Mouse (Mus musculus): ENCODE results near the gene Prpf6. TPM values are rescaled to one million over a fixed set of nuclear protein-coding genes. Genes with fewer than 3 reads are reported as not detected.

Prpf6 gene
- polyA plus RNA-seq, 1 experiment from 2014 or later, result 23.8 TPM

- Histone ChIP-seq H3K4me2 (peak overlapping the region; percentile 98), H3K4me1 (replicated peaks) (peaks cover 70% of the 10 kb centered on the region), H3K27ac (replicated peaks) (peak overlapping the region; percentile 94), H3K27me3 (no peaks in the 10 kb centered on the region), H3K4me3 (replicated peaks) (peak overlapping the region; percentile 77), H3K9me3 (replicated peaks) (no peaks in the 10 kb centered on the region), H3K9ac (peak overlapping the region; percentile 76), H3K36me3 (replicated peaks) (peaks cover 5% of the 10 kb centered on the region)
- WGBS (ENCODE audit: insufficient replicate concordance), result 77% methylated on average over 5 of the region's 5 CpGs
- no peak for ATAC-seq (ENCODE audit: insufficient read depth)
Measured at GRCm38 (mm10) chr2:181580131-181580772, 11.4 kb upstream of the Prpf6 start.

GRCm38 (mm10) chr2:181581016-181581401 lies 10.7 kb upstream of the Prpf6 start:
- H3K27me3 ChIP-seq, result no peaks in the 10 kb centered on the region
- peaks cover 13% of the 10 kb centered on the region for H3K36me3 ChIP-seq (replicated peaks)
- peak overlapping the region; percentile 77 for H3K4me3 ChIP-seq (replicated peaks)
- H3K9ac ChIP-seq, result peak overlapping the region; percentile 76
- H3K4me1 ChIP-seq (replicated peaks), result peaks cover 65% of the 10 kb centered on the region
- peak; percentile 74 for ATAC-seq (ENCODE audit: insufficient read depth)
- under 1% methylated on average over 11 of the region's 11 CpGs for WGBS (ENCODE audit: insufficient replicate concordance)
- H3K4me2 ChIP-seq, result peak overlapping the region; percentile 98
- H3K27ac ChIP-seq (replicated peaks), result peak overlapping the region; percentile 94
- no peaks in the 10 kb centered on the region for H3K9me3 ChIP-seq (replicated peaks)

GRCm38 (mm10) chr2:181581402-181582120 lies 10.1 kb upstream of the Prpf6 start:
- no peaks in the 10 kb centered on the region for H3K9me3 ChIP-seq (replicated peaks)
- peak; percentile 72 for ATAC-seq (ENCODE audit: insufficient read depth)
- H3K9ac ChIP-seq, result peak overlapping the region; percentile 76
- peak overlapping the region; percentile 94 for H3K27ac ChIP-seq (replicated peaks)
- WGBS (ENCODE audit: insufficient replicate concordance), result under 1% methylated on average over 49 of the region's 49 CpGs
- peak overlapping the region; percentile 98 for H3K4me2 ChIP-seq
- no peaks in the 10 kb centered on the region for H3K27me3 ChIP-seq
- peak overlapping the region; percentile 77 for H3K4me3 ChIP-seq (replicated peaks)
- peaks cover 18% of the 10 kb centered on the region for H3K36me3 ChIP-seq (replicated peaks)
- H3K4me1 ChIP-seq (replicated peaks), result peaks cover 59% of the 10 kb centered on the region

GRCm38 (mm10) chr2:181582358-181582757 lies 9.3 kb upstream of the Prpf6 start:
- WGBS (ENCODE audit: insufficient replicate concordance), result 76% methylated on average over 2 of the region's 2 CpGs
- peak overlapping the region; percentile 98 for H3K4me2 ChIP-seq
- ATAC-seq (ENCODE audit: insufficient read depth), result no peak
- H3K27me3 ChIP-seq, result no peaks in the 10 kb centered on the region
- peak overlapping the region; percentile 94 for H3K27ac ChIP-seq (replicated peaks)
- H3K9ac ChIP-seq, result no peak overlapping the region
- no peaks in the 10 kb centered on the region for H3K9me3 ChIP-seq (replicated peaks)
- peaks cover 51% of the 10 kb centered on the region for H3K4me1 ChIP-seq (replicated peaks)
- H3K36me3 ChIP-seq (replicated peaks), result peaks cover 26% of the 10 kb centered on the region
- peak overlapping the region; percentile 77 for H3K4me3 ChIP-seq (replicated peaks)

GRCm38 (mm10) chr2:181582939-181583338 lies 8.7 kb upstream of the Prpf6 start:
- H3K4me3 ChIP-seq (replicated peaks), result no peak overlapping the region
- H3K27me3 ChIP-seq, result no peaks in the 10 kb centered on the region
- no peak for ATAC-seq (ENCODE audit: insufficient read depth)
- H3K9ac ChIP-seq, result no peak overlapping the region
- 63% methylated on average over 1 of the region's 1 CpGs for WGBS (ENCODE audit: insufficient replicate concordance)
- peak overlapping the region; percentile 94; the same call in 1 of the 2 replicates for H3K27ac ChIP-seq (replicated peaks)
- no peak overlapping the region for H3K4me2 ChIP-seq
- H3K36me3 ChIP-seq (replicated peaks), result peaks cover 30% of the 10 kb centered on the region
- H3K9me3 ChIP-seq (replicated peaks), result no peaks in the 10 kb centered on the region
- H3K4me1 ChIP-seq (replicated peaks), result peaks cover 45% of the 10 kb centered on the region

- H3K9me3 ChIP-seq (replicated peaks), result no peaks in the 10 kb centered on the region
- H3K4me2 ChIP-seq, result no peak overlapping the region
- no peaks in the 10 kb centered on the region for H3K27me3 ChIP-seq
- WGBS (ENCODE audit: insufficient replicate concordance), result 58% methylated on average over 3 of the region's 3 CpGs
- H3K27ac ChIP-seq (replicated peaks), result no peak overlapping the region
- no peak for ATAC-seq (ENCODE audit: insufficient read depth)
- no peak overlapping the region for H3K4me3 ChIP-seq (replicated peaks)
- H3K4me1 ChIP-seq (replicated peaks), result peaks cover 38% of the 10 kb centered on the region
- H3K36me3 ChIP-seq (replicated peaks), result peaks cover 38% of the 10 kb centered on the region
- H3K9ac ChIP-seq, result no peak overlapping the region
Measured at GRCm38 (mm10) chr2:181583460-181584257, 8.0 kb upstream of the Prpf6 start.

GRCm38 (mm10) chr2:181584411-181584942 lies 7.2 kb upstream of the Prpf6 start, which contains the start of gene Uckl1:
TSS of gene Uckl1 (minus strand) at chr2:181584892.
- Histone ChIP-seq H3K4me3 (replicated peaks) (no peak within 1 kb of the TSS), H3K9me3 (replicated peaks) (no peaks in the 10 kb centered on the region), H3K36me3 (replicated peaks) (peaks cover 46% of the 10 kb centered on the region), H3K9ac (no peak within 1 kb of the TSS), H3K27ac (replicated peaks) (no peak within 1 kb of the TSS), H3K4me1 (replicated peaks) (peaks cover 30% of the 10 kb centered on the region), H3K27me3 (no peaks in the 10 kb centered on the region), H3K4me2 (no peak within 1 kb of the TSS)
- WGBS (ENCODE audit: insufficient replicate concordance), result 70% methylated on average over 4 of the region's 4 CpGs
- ATAC-seq (ENCODE audit: insufficient read depth), result no peak

GRCm38 (mm10) chr2:181585506-181585905 lies 6.2 kb upstream of the Prpf6 start:
- 65% methylated on average over 5 of the region's 5 CpGs for WGBS (ENCODE audit: insufficient replicate concordance)
- H3K4me1 ChIP-seq (replicated peaks), result peaks cover 28% of the 10 kb centered on the region
- H3K4me2 ChIP-seq, result no peak overlapping the region
- no peak overlapping the region for H3K9ac ChIP-seq
- no peaks in the 10 kb centered on the region for H3K27me3 ChIP-seq
- H3K36me3 ChIP-seq (replicated peaks), result peaks cover 56% of the 10 kb centered on the region
- no peaks in the 10 kb centered on the region for H3K9me3 ChIP-seq (replicated peaks)
- H3K27ac ChIP-seq (replicated peaks), result no peak overlapping the region
- no peak overlapping the region for H3K4me3 ChIP-seq (replicated peaks)
- no peak for ATAC-seq (ENCODE audit: insufficient read depth)

GRCm38 (mm10) chr2:181586124-181586523 lies 5.5 kb upstream of the Prpf6 start:
- Histone ChIP-seq H3K27ac (replicated peaks) (no peak overlapping the region), H3K4me1 (replicated peaks) (peaks cover 29% of the 10 kb centered on the region), H3K27me3 (no peaks in the 10 kb centered on the region), H3K9me3 (replicated peaks) (no peaks in the 10 kb centered on the region), H3K36me3 (replicated peaks) (peaks cover 58% of the 10 kb centered on the region), H3K4me2 (no peak overlapping the region), H3K4me3 (replicated peaks) (no peak overlapping the region), H3K9ac (no peak overlapping the region)
- no peak for ATAC-seq (ENCODE audit: insufficient read depth)
- 83% methylated on average over 3 of the region's 3 CpGs for WGBS (ENCODE audit: insufficient replicate concordance)

GRCm38 (mm10) chr2:181587796-181588195 lies 3.9 kb upstream of the Prpf6 start:
- Histone ChIP-seq H3K9ac (no peak overlapping the region), H3K27me3 (no peaks in the 10 kb centered on the region), H3K4me2 (no peak overlapping the region), H3K4me1 (replicated peaks) (peaks cover 31% of the 10 kb centered on the region), H3K9me3 (replicated peaks) (no peaks in the 10 kb centered on the region), H3K4me3 (replicated peaks) (no peak overlapping the region), H3K27ac (replicated peaks) (no peak overlapping the region), H3K36me3 (replicated peaks) (peaks cover 58% of the 10 kb centered on the region)
- 72% methylated on average over 6 of the region's 6 CpGs for WGBS (ENCODE audit: insufficient replicate concordance)
- ATAC-seq (ENCODE audit: insufficient read depth), result no peak

All from liver, embryonic 15.5 days (tissue).